Mouse (Mus musculus): ENCODE measurements around the gene Slit3.
A peak's percentile ranks its signal among the peaks of the same experiment; 100 is the strongest.

Slit3 gene

DNA sequence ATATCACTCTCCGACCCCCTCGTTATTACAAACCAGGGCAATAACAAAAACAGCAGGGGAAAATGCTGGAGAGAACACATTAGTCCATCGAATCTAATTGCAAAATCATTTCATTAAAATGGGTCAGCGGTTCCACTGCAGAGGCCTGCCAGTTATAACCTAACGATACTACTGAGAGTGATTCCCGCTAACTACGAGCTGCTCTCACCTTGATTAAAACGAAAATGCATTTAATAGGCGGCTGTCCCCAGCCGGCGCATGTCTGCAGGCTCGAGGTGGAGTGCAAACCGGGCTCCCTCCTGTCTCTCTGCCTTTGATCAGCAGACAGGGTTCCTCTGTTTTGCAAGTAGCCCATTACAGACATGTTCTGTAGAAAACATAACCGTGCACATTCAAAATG is 498.4 kb downstream of the Slit3 start:
- DNase-seq (ENCODE audit: low read depth, low spot score): no peak

- no peak for DNase-seq (ENCODE audit: low read depth, low spot score)
Observed at GRCm38 (mm10) chr11:35622736-35623135, 501.7 kb downstream of the Slit3 start.

DNA sequence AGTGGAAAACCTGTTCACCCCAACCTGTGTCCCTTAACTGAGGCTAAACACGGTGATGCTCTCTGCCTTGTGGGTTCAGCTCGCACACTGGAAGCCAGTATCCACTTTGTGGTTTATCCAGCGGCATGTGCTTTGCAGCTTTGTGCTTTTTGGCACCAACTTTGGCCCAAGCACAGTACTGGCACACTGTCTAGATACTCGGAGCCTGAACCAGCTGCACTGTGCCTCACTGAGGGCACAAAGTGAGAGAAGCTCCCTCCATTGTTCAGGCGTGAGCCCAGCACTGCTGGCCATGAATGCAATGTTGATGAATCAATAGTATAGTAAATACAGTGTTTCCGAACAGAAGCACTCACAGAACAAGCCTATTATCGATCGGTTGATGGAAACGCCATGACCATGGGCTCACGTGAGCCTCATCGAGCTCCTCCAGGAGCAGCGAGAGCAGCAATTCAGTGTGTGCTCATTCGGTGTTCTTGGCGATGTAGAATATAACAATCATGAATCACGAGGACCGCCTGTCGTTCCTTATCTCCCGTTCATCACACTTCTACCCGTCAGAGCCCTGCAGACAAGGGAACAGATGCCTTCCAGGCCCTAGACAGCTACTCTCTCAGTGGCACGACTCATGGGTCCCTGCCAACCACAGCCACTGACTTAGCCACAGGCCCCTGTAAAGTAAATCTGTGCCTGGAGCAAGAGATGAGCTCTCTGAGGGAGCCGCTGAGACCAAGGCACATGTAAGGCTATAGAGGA is 503.7 kb downstream of the Slit3 start:
- no peak for DNase-seq (ENCODE audit: low read depth, low spot score)

- no peak for DNase-seq (ENCODE audit: low read depth, low spot score)
Observed at GRCm38 (mm10) chr11:35625576-35625975, 504.6 kb downstream of the Slit3 start.

GRCm38 (mm10) chr11:35626161-35626885 is 505.3 kb downstream of the Slit3 start:
- no peak for DNase-seq (ENCODE audit: low read depth, low spot score)

DNA sequence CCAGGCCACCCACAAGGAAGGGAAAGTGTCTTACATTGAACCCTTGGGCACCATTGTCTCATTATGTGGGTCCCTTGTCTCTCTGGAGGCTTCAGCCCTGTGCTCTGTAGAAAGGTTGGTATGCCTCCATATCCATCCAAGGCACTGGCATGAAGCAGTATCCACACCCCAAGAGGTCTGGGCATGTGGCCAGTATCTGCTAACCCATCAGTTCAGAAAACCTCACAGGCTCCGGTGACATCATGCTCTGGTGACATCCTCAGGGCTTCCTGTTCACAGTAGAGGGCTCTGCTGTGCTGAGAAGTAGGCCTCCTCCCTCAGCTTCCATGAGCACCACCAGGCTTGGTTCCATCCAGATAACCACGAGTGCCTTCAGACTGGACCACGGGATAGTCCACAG is 506.8 kb downstream of the Slit3 start:
- no peak for DNase-seq (ENCODE audit: low read depth, low spot score)

- DNase-seq (ENCODE audit: low read depth, low spot score): no peak
Observed at GRCm38 (mm10) chr11:35632262-35632661, 511.2 kb downstream of the Slit3 start.

DNA sequence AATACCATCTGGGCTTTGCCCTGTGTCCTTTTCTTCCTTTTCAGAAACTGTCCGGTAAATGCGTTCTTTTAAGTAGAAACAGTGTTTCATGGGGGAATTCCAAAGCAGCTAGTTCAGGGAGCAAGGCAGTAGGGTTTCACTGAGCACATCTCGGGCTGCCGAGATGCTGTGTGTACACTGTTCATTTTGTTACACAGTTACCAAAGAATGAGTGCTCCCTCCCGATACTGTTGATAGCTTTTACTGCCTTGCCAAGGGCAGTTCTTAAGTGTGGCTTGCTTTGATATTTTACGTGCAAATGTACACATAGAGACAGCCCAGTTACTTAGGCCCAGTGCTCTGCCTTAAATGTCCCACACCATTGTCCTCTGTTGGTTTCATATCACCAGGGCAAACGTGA is 516.1 kb downstream of the Slit3 start:
- no peak for DNase-seq (ENCODE audit: low read depth, low spot score)

- DNase-seq (ENCODE audit: low read depth, low spot score): no peak
Observed at GRCm38 (mm10) chr11:35638862-35639384, 517.9 kb downstream of the Slit3 start.

DNA sequence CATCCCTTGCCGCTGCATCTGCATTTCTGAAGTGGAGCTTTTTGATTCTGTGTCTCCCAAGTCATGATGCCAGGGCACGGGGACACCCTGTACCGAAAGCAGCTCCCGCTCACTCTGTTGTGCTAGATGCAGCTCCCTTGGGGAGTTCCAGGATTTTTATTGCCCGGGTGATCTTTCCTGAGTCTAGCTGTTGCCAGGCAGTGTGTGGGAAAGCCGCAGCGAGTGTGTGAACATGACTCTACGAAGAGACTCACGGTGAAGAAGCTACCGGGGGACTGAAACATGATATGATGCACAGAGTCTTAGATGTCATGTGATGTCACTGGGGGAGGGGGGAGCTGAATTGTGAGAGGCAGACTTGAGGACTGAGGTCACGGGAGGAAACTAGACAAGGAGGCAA is 518.4 kb downstream of the Slit3 start:
- no peak for DNase-seq (ENCODE audit: low read depth, low spot score)

- no peak for DNase-seq (ENCODE audit: low read depth, low spot score)
Observed at GRCm38 (mm10) chr11:35651286-35651685, 530.3 kb downstream of the Slit3 start.

- no peak for DNase-seq (ENCODE audit: low read depth, low spot score)
Observed at GRCm38 (mm10) chr11:35655836-35656235, 534.8 kb downstream of the Slit3 start.

DNA sequence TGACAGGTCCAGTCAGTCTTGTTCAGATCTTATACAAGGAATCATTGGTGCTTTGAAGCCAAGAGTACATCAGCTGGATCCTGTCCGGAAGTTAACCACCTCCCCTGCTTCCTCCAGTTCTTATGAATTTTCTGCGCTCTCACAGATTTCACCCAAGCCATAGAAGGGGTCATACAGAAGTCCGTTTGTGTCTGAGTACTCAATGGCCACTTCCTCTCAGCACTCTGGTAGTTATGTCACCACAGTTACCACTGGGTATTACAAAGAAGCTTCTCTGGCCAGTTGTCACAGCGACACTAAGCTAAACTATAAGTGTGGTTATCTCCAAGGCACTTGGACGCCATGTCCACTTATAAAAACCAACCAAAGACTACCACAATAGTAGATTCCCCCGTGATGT is 536.6 kb downstream of the Slit3 start:
- DNase-seq (ENCODE audit: low read depth, low spot score): no peak

- no peak for DNase-seq (ENCODE audit: low read depth, low spot score)
Observed at GRCm38 (mm10) chr11:35660967-35661366, 539.9 kb downstream of the Slit3 start.

DNA sequence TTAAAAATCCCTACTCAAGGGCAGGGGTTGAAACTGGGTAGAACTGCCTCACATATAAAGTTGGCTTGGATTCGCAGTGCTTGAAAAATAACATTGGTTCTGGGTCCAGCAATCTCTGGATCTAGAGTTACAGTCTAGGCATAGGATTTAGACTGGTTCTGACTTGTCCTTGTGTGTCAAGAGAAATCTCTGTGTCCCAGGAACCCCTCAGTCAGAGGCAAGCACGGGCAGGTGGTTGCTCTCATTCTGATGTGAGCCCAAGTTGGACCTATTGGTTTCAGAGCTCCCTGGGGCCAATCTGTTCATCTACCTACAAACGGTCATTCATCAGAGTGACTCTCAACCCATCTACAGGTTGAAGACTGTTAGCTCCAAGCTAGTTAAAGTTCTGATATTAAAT is 541.9 kb downstream of the Slit3 start:
- DNase-seq (ENCODE audit: low read depth, low spot score): no peak

GRCm38 (mm10) chr11:35663661-35664060 is 542.6 kb downstream of the Slit3 start:
- no peak for DNase-seq (ENCODE audit: low read depth, low spot score)

DNA sequence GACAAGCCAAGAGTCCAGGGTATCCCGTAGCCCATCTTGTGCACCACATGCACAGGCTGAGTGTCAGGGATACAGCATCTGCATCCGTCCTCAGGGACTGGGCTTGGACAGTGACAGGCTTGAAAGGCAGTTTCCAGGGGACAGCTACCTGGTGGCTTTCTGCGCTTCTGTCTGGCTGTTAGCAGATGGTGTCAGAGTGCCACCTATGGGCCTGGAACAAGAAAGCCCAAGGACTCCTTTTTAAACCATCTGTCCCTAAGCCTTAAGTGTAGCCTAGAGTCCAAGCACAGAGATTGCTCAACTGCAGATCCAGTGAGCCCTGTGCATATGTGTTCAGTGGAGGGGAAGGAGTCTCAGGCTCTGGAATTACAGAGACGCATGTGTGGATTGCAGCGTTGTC is 544.0 kb downstream of the Slit3 start:
- DNase-seq (ENCODE audit: low read depth, low spot score): peak; percentile 33

DNA sequence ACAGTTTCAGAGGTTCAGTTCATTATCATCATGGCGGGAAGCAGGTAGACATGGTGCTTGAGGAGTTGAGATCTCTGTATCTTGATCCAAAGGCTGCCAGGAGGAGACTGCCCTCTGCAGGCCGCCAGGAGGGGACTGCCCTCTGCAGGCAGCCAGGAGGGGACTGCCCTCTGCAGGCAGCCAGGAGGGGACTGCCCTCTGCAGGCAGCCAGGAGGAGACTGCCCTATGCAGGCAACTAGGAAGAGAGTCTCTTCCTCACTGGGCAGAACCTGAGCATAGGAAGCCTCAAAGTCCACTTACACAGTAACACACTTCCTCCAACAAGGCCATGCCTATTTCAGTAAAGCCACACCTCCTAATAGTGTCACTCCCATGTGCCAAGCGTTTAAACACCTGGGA is 546.4 kb downstream of the Slit3 start:
- DNase-seq (ENCODE audit: low read depth, low spot score): peak; percentile 39

GRCm38 (mm10) chr11:35668138-35668537 is 547.1 kb downstream of the Slit3 start:
- no peak for DNase-seq (ENCODE audit: low read depth, low spot score)

DNA sequence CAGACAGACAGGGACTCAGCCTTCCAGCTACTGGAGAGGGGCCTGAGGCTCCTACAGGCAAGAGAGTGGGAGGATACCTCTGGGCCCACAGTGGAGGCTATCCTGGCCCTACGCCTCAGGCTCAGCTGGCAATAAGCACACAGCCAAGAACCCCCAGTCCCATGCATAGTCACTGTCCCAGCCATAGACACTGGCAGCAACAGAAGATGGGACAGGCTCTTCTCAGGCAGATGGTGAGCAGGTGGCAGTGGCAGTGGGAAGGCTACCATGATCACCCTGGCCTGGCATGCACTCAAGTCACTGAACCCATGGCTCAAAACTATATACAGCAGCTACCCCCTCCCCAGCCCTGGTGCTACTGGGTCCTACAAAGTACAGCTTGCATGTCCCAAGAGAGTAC is 547.7 kb downstream of the Slit3 start:
- no peak for DNase-seq (ENCODE audit: low read depth, low spot score)

- no peak for DNase-seq (ENCODE audit: low read depth, low spot score)
Observed at GRCm38 (mm10) chr11:35669536-35669935, 548.5 kb downstream of the Slit3 start.

DNA sequence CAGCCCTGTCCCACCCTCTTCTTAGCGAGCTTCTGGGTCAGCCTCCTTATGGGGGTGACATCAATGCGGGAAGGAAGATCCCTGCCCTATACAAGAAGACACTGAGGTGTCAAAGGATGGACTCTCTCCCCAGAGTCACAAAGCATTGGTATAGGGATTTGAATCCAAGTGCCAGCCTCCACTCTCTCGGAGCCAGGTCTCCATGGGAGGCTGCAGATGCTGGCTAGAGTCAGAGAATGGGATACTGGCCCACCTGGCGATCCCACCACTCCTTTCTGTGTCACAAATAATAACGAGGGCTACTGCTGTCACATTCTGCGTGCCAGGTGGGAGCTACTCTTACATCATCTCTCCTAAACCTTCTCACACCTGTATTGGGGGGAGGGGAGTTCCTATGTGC is 549.2 kb downstream of the Slit3 start:
- DNase-seq (ENCODE audit: low read depth, low spot score): no peak

- no peak for DNase-seq (ENCODE audit: low read depth, low spot score)
Observed at GRCm38 (mm10) chr11:35670746-35671145, 549.7 kb downstream of the Slit3 start.
